Mouse (Mus musculus): ENCODE results near the gene Hectd3. TPM values are rescaled to one million over a fixed set of nuclear protein-coding genes. Genes with fewer than 3 reads are reported as not detected.
A peak's percentile ranks its signal among the peaks of the same experiment; 100 is the strongest.

Gene Hectd3
- polyA plus RNA-seq, 1 experiment from 2014 or later = 6.8 TPM

DNA sequence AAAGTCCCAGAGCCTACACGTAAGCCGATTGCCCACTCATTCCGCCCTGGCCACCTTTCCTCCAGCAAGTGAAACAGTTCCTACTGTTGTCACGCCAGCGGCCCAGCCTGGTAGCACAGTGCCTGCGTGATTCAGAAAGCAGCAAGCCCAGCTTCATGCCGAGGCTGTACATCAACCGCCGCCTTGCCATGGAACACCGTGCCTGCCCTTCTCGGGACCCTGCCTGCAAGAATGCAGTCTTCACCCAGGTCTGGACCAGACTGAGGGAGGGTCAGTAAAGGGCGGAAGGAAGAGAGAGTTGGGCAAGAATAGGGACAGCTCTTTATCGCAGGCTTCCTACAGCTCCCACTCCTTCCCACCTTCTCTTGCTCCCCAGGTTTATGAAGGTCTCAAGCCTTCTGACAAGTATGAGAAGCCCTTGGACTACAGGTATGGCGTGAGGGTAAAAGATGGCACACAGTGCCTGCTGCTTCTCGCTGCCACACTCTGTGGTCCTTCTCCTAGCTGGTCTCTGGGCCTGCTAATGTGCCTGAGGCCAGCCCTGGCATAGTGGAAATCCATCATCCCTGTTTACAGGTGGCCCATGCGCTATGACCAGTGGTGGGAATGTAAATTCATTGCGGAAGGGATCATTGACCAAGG is 4.5 kb downstream of the Hectd3 start:
- 92% methylated on average over 17 of the region's 17 CpGs for whole genome bisulfite sequencing
- H3K4me3 ChIP-seq = no peak overlapping the region
- no peak overlapping the region for H3K4me2 ChIP-seq
- no peaks in the 10 kb centered on the region for H3K9me3 ChIP-seq (replicated peaks)
- H3K27ac ChIP-seq (ENCODE audit: poor library complexity, severe bottlenecking) = no peak overlapping the region
- H3K36me3 ChIP-seq = peaks cover 38% of the 10 kb centered on the region
- peaks cover 15% of the 10 kb centered on the region for H3K4me1 ChIP-seq (replicated peaks)
- no peaks in the 10 kb centered on the region for H3K27me3 ChIP-seq (replicated peaks)
- H3K9ac ChIP-seq = no peak overlapping the region
- ATAC-seq (ENCODE audit: insufficient number of reproducible peaks, low FRiP score) = no peak

DNA sequence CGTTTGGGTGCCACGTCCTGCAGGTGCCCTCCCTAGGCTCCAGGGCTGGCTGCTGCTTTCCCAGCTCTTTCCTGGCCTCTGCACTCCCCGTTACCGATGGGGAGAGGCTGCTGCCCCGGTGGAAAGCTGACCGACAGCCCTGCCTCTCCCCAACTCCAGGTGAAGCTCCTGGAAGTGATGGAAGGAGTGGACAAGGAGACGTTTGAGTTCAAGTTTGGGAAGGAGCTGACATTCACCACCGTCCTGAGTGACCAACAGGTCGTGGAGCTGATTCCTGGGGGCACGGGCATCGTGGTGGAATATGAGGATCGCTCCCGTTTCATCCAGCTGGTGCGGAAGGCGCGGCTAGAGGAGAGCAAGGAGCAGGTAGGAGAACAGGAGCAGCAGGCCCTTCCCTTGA is 6.8 kb downstream of the Hectd3 start:
- H3K9ac ChIP-seq = no peak overlapping the region

DNA sequence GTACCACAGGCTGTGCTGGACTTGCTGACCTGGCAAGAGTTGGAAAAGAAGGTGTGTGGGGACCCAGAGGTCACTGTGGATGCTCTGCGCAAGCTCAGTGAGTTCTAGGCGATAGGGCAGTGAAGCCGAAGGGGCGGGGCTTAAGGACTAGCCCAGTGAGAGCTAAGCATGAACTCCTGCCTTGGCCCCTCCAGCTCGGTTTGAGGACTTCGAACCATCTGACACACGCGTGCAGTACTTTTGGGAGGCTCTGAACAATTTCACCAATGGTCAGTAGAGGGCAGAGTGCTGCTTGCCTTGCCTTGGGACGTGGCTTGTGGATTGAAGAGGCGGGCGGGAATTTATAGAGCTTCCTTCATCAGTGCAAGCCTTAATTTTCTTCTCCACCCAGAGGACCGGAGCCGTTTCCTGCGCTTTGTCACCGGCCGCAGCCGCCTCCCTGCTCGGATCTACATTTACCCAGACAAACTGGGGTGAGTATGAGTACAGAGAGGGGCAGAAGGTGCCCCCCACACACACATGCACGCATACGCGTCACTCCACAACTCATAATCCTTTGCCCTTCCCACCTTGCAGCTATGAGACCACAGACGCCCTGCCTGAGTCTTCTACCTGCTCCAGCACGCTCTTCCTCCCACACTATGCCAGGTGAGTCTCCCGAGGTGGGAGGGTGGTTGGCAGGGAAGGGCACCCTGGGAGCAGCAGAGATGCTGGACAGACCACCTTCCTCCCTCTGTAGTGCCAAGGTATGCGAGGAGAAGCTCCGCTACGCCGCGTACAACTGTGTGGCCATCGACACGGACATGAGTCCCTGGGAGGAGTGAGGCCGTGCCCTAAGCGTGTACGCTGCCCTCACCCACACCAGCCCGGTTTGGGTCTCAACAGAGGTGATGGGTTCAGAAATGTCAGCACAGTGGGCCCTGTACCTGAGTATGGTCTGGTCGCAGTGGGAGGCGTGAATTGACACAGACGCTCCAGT is 7.7 kb downstream of the Hectd3 start:
- H3K9ac ChIP-seq = no peak overlapping the region
- ATAC-seq (ENCODE audit: insufficient number of reproducible peaks, low FRiP score) = peak; percentile 68
- no peaks in the 10 kb centered on the region for H3K9me3 ChIP-seq (replicated peaks)
- WGBS = 53% methylated on average over 38 of the region's 38 CpGs
- no peaks in the 10 kb centered on the region for H3K27me3 ChIP-seq (replicated peaks)
- peaks cover 39% of the 10 kb centered on the region for H3K36me3 ChIP-seq
- no peak overlapping the region for H3K4me3 ChIP-seq
- H3K27ac ChIP-seq (ENCODE audit: poor library complexity, severe bottlenecking) = no peak overlapping the region
- no peak overlapping the region for H3K4me2 ChIP-seq
- H3K4me1 ChIP-seq (replicated peaks) = no peaks in the 10 kb centered on the region

More for the DNA sequence above, 6.8 kb downstream of the Hectd3 start:
- WGBS = 84% methylated on average over 16 of the region's 16 CpGs
- Histone ChIP-seq H3K4me1 (replicated peaks) (no peaks in the 10 kb centered on the region), H3K9me3 (replicated peaks) (no peaks in the 10 kb centered on the region), H3K27me3 (replicated peaks) (no peaks in the 10 kb centered on the region), H3K4me2 (no peak overlapping the region), H3K27ac (ENCODE audit: poor library complexity, severe bottlenecking) (no peak overlapping the region), H3K36me3 (peaks cover 39% of the 10 kb centered on the region), H3K4me3 (no peak overlapping the region)
- no peak for ATAC-seq (ENCODE audit: insufficient number of reproducible peaks, low FRiP score)

DNA sequence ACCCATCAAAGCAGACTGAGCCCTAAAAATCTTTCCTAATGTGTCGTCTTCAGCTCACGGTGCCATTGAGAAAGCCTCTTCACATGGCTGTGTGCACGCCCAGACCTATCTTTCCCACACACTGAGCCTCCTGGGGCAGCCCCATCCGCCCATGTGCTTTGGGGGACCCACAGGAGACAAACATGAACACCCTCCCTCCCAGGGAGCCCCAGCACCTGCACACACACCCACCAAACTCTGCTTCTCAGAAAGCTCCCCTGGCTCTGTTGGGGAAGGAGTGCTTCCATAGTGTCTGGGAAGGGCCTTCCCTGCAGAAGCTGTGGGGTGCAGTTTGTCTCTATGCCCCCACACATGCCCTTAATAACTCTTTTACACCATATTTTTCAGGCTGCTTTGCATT is 9.5 kb downstream of the Hectd3 start:
- no peak overlapping the region for H3K9ac ChIP-seq
- 82% methylated on average over 4 of the region's 4 CpGs for WGBS
- no peaks in the 10 kb centered on the region for H3K4me1 ChIP-seq (replicated peaks)
- H3K9me3 ChIP-seq (replicated peaks) = no peaks in the 10 kb centered on the region
- H3K27ac ChIP-seq (ENCODE audit: poor library complexity, severe bottlenecking) = no peak overlapping the region
- H3K4me3 ChIP-seq = no peak overlapping the region
- H3K4me2 ChIP-seq = no peak overlapping the region
- peaks cover 29% of the 10 kb centered on the region for H3K36me3 ChIP-seq
- no peaks in the 10 kb centered on the region for H3K27me3 ChIP-seq (replicated peaks)
- ATAC-seq (ENCODE audit: insufficient number of reproducible peaks, low FRiP score) = no peak

- no peaks in the 10 kb centered on the region for H3K4me1 ChIP-seq (replicated peaks)
- 72% methylated on average over 7 of the region's 7 CpGs for WGBS
- H3K9me3 ChIP-seq (replicated peaks) = no peaks in the 10 kb centered on the region
These were observed 10.7 kb downstream of the Hectd3 start for GRCm38 (mm10) chr4:117005611-117006400.

DNA sequence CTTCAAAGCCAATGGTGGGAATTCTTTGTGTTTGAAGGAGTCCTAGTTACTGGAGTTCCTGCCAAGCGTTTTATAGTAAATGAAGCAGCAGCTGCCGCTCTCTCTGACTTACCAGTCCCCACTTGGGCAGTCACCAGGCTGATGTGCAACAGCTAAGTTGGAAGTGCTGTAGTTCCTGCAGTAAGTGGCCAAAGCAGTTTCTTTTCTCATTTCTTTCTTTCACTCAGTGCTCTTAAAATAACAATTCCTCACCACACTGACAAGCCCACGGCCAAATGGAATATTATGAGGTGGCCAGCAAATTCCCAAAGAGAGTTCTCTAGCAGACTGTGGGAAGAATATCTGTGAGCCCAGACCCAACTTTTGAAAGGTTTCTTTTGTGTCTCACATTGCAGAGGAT is 11.9 kb downstream of the Hectd3 start:
- Histone ChIP-seq H3K9ac (no peak overlapping the region), H3K4me2 (no peak overlapping the region), H3K36me3 (peaks cover 11% of the 10 kb centered on the region; the same call in 1 of the 2 replicates), H3K9me3 (replicated peaks) (no peaks in the 10 kb centered on the region), H3K27ac (ENCODE audit: poor library complexity, severe bottlenecking) (no peak overlapping the region), H3K4me1 (replicated peaks) (no peaks in the 10 kb centered on the region), H3K4me3 (no peak overlapping the region), H3K27me3 (replicated peaks) (no peaks in the 10 kb centered on the region)
- no peak for ATAC-seq (ENCODE audit: insufficient number of reproducible peaks, low FRiP score)
- WGBS = 59% methylated on average over 3 of the region's 3 CpGs

More at GRCm38 (mm10) chr4:117005611-117006400, 10.7 kb downstream of the Hectd3 start:
- Histone ChIP-seq H3K27ac (ENCODE audit: poor library complexity, severe bottlenecking) (no peak overlapping the region), H3K27me3 (replicated peaks) (no peaks in the 10 kb centered on the region), H3K9ac (no peak overlapping the region), H3K36me3 (peaks cover 18% of the 10 kb centered on the region; the same call in 1 of the 2 replicates), H3K4me3 (no peak overlapping the region), H3K4me2 (no peak overlapping the region)
- no peak for ATAC-seq (ENCODE audit: insufficient number of reproducible peaks, low FRiP score)

DNA sequence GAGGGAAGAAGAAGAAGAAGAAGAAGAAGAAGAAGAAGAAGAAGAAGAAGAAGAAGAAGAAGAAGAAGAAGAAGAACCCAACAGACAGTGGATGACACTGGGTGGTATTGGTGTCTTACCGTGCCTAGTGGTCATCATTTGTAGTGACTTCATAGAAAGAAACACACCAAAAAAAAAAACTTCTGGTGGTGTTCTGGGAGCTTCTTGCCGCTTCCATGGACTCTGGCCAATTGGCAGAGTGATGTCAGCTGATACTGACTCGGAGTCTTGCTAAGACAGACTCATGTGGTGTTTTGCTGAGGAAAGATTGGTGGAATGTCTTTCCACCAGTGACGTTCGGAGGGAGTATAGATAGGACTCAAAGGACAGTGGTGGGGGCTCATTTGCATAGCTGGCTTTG is 15.1 kb downstream of the Hectd3 start:
- Histone ChIP-seq H3K36me3 (no peaks in the 10 kb centered on the region), H3K27ac (ENCODE audit: poor library complexity, severe bottlenecking) (no peak overlapping the region), H3K4me2 (no peak overlapping the region), H3K27me3 (replicated peaks) (no peaks in the 10 kb centered on the region), H3K9ac (no peak overlapping the region), H3K9me3 (replicated peaks) (no peaks in the 10 kb centered on the region), H3K4me1 (replicated peaks) (no peaks in the 10 kb centered on the region), H3K4me3 (no peak overlapping the region)
- no peak for ATAC-seq (ENCODE audit: insufficient number of reproducible peaks, low FRiP score)
- WGBS = 72% methylated on average over 5 of the region's 5 CpGs

DNA sequence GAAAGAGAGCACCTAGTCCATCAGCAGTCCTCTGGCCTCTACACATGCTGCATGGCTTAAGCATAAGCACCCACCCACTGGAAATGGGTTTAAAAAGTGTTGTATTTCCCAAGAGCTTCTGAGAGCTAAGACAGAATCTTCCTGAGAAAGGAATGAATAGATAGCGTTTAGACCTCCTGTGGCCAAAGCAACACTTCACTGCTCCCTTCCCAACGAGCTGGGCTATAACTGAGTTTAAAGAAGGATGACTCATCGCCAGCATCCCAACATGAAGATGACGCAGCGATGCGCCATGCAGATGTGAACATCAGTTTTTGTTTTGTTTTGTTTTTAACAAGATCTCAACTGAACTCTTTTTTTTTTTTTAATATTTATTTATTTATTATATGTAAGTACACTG is 18.5 kb downstream of the Hectd3 start:
- H3K4me2 ChIP-seq = no peak overlapping the region
- WGBS = 80% methylated on average over 6 of the region's 6 CpGs
- no peak overlapping the region for H3K4me3 ChIP-seq
- H3K9ac ChIP-seq = no peak overlapping the region
- no peaks in the 10 kb centered on the region for H3K27me3 ChIP-seq (replicated peaks)
- no peak for ATAC-seq (ENCODE audit: insufficient number of reproducible peaks, low FRiP score)
- H3K9me3 ChIP-seq (replicated peaks) = no peaks in the 10 kb centered on the region
- no peaks in the 10 kb centered on the region for H3K4me1 ChIP-seq (replicated peaks)
- H3K27ac ChIP-seq (ENCODE audit: poor library complexity, severe bottlenecking) = no peak overlapping the region
- no peaks in the 10 kb centered on the region for H3K36me3 ChIP-seq

- 53% methylated on average over 4 of the region's 4 CpGs for WGBS
- H3K9me3 ChIP-seq (replicated peaks) = no peaks in the 10 kb centered on the region
- no peak overlapping the region for H3K27ac ChIP-seq (ENCODE audit: poor library complexity, severe bottlenecking)
- H3K36me3 ChIP-seq = no peaks in the 10 kb centered on the region
- no peak overlapping the region for H3K4me2 ChIP-seq
- no peaks in the 10 kb centered on the region for H3K4me1 ChIP-seq (replicated peaks)
- no peaks in the 10 kb centered on the region for H3K27me3 ChIP-seq (replicated peaks)
- H3K9ac ChIP-seq = no peak overlapping the region
- no peak for ATAC-seq (ENCODE audit: insufficient number of reproducible peaks, low FRiP score)
- H3K4me3 ChIP-seq = no peak overlapping the region
These were observed 19.8 kb downstream of the Hectd3 start for GRCm38 (mm10) chr4:117014901-117015415.

DNA sequence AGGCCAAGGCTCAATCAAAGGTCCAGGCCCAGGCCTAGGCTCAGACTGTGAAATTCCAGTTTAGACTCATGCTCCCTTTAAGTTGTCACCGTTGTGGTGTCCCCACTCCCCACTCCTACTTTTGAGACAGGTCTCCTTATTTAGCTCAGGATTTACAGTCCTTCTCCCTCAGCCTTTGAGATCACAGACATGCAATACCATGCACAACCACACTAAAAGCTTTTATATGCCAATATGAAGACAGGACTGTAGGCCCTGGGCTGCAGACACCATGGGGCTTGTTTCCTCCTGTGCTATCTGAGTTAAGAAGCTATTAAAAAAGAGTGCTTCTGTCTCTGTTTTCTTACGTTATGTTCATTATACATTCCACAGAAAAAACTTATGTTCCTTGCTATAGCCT is 22.6 kb downstream of the Hectd3 start:
- Histone ChIP-seq H3K27ac (ENCODE audit: poor library complexity, severe bottlenecking) (no peak overlapping the region), H3K27me3 (replicated peaks) (no peaks in the 10 kb centered on the region), H3K4me3 (no peak overlapping the region), H3K9ac (no peak overlapping the region), H3K4me1 (replicated peaks) (peaks cover 6% of the 10 kb centered on the region), H3K36me3 (peaks cover 7% of the 10 kb centered on the region), H3K4me2 (no peak overlapping the region), H3K9me3 (replicated peaks) (no peaks in the 10 kb centered on the region)
- WGBS = 90% methylated on average over 2 of the region's 2 CpGs
- no peak for ATAC-seq (ENCODE audit: insufficient number of reproducible peaks, low FRiP score)

DNA sequence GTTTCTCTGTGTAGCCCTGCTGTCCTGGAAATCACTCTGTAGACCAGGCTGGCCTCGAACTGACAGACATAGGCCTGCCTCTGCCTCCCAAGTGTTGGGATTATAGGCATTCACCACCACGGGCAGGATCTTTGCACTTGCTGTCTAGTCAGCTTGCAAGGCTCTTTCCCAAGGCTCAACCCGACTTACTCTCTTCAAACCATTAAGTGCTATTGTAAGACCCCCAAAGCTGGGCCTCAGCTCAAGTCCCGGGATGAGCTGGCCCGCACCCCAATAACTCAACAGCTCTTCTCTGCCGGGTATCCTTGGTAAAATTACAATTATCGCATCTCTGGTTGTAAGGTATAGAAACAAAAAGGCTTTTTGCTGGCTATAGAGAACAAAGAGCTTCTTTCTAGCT is 23.2 kb downstream of the Hectd3 start:
- Histone ChIP-seq H3K9me3 (replicated peaks) (no peaks in the 10 kb centered on the region), H3K36me3 (peaks cover 13% of the 10 kb centered on the region), H3K27me3 (replicated peaks) (no peaks in the 10 kb centered on the region), H3K9ac (no peak overlapping the region), H3K4me1 (replicated peaks) (peaks cover 6% of the 10 kb centered on the region), H3K27ac (ENCODE audit: poor library complexity, severe bottlenecking) (no peak overlapping the region), H3K4me3 (no peak overlapping the region), H3K4me2 (no peak overlapping the region)
- WGBS = 84% methylated on average over 7 of the region's 7 CpGs
- no peak for ATAC-seq (ENCODE audit: insufficient number of reproducible peaks, low FRiP score)
